Mouse (Mus musculus) embryonic stem cell, embryonic (primary cell): ENCODE measurements at regions not wholly inside any gene's neighbourhood (a gene's known extent, or its start where the extent isn't known, plus 50 kb on each side); places are given as distances from the start of the nearest gene placed in this dataset.

Experiments
- CTCF ChIA-PET, 4 experiments: fragments of 300-600 bp in 2 of 4; fragments of 350-600 bp in 2 of 4; sonication (Branson Sonifier 250); formaldehyde crosslinking; loops; one replicate each; lab custom pipeline; 2022; ENCODE audit warnings: inconsistent platforms in 2 of 4; lab: Charles Lee
- POLR2A ChIA-PET, 4 experiments: fragments of 300-600 bp in 2 of 4; fragments of 350-600 bp in 2 of 4; sonication (Branson Sonifier 250); formaldehyde crosslinking; loops; one replicate each; lab custom pipeline; 2022; ENCODE audit warnings: antibody characterized with exemption in 4 of 4, inconsistent platforms in 1 of 4; lab: Charles Lee

- ChIA-PET CTCF (interaction anchor here in 1 of 4 experiments (0.9 kb wide), 1 partner anchor 61 kb away, joined by 4 read pairs; no protein-coding TSS in a partner anchor), POLR2A (no interaction called here)
Observed at GRCm38 (mm10) chr1:81618880-81619279, 542.1 kb downstream of the Nyap2 start.

- ChIA-PET POLR2A (no interaction called here), CTCF (no interaction called here)
Observed at GRCm38 (mm10) chr1:81624141-81624540, 547.4 kb downstream of the Nyap2 start.

GRCm38 (mm10) chr1:81632704-81633103, 556.0 kb downstream of the Nyap2 start:
- ChIA-PET POLR2A (no interaction called here), CTCF (interaction anchor here in 1 of 4 experiments (0.5 kb wide), 1 partner anchor 1467 kb away, joined by 3 read pairs; no protein-coding TSS in a partner anchor)

- ChIA-PET POLR2A (no interaction called here), CTCF (interaction anchor here in 1 of 4 experiments (0.7 kb wide), 1 partner anchor 336 kb away, joined by 3 read pairs; no protein-coding TSS in a partner anchor)
Observed at GRCm38 (mm10) chr1:81637357-81637756, 560.6 kb downstream of the Nyap2 start.

- ChIA-PET CTCF (no interaction called here), POLR2A (no interaction called here)
Observed at GRCm38 (mm10) chr1:81652990-81653717, 576.4 kb downstream of the Nyap2 start.

- ChIA-PET POLR2A (no interaction called here), CTCF (no interaction called here)
Observed at GRCm38 (mm10) chr1:81661245-81661644, 571.7 kb upstream of the Gm9747 start.

GRCm38 (mm10) chr1:81671142-81671541, 561.8 kb upstream of the Gm9747 start:
- ChIA-PET CTCF (no interaction called here), POLR2A (interaction anchor here in 1 of 4 experiments (0.6 kb wide), 1 partner anchor 168 kb away, joined by 5 read pairs; no protein-coding TSS in a partner anchor)

- CTCF ChIA-PET: no interaction called here
- POLR2A ChIA-PET: no interaction called here
Observed at GRCm38 (mm10) chr1:81671725-81672124, 561.2 kb upstream of the Gm9747 start.

GRCm38 (mm10) chr1:81675576-81676342, 557.2 kb upstream of the Gm9747 start:
- ChIA-PET POLR2A (no interaction called here), CTCF (no interaction called here)

- CTCF ChIA-PET: no interaction called here
- POLR2A ChIA-PET: no interaction called here
Observed at GRCm38 (mm10) chr1:81677768-81678400, 555.0 kb upstream of the Gm9747 start.

- POLR2A ChIA-PET: no interaction called here
- CTCF ChIA-PET: no interaction called here
Observed at GRCm38 (mm10) chr1:81696129-81696528, 536.8 kb upstream of the Gm9747 start.

- ChIA-PET POLR2A (no interaction called here), CTCF (no interaction called here)
Observed at GRCm38 (mm10) chr1:81709169-81709568, 523.7 kb upstream of the Gm9747 start.

- ChIA-PET CTCF (no interaction called here), POLR2A (no interaction called here)
Observed at GRCm38 (mm10) chr1:81717091-81717490, 515.8 kb upstream of the Gm9747 start.

GRCm38 (mm10) chr1:81718233-81718632, 514.7 kb upstream of the Gm9747 start:
- ChIA-PET POLR2A (no interaction called here), CTCF (no interaction called here)

GRCm38 (mm10) chr1:81724859-81725258, 508.1 kb upstream of the Gm9747 start:
- POLR2A ChIA-PET: no interaction called here
- CTCF ChIA-PET: no interaction called here

GRCm38 (mm10) chr1:81726268-81727132, 506.4 kb upstream of the Gm9747 start:
- CTCF ChIA-PET: no interaction called here
- POLR2A ChIA-PET: no interaction called here

- ChIA-PET POLR2A (no interaction called here), CTCF (no interaction called here)
Observed at GRCm38 (mm10) chr1:81737111-81737833, 495.6 kb upstream of the Gm9747 start.

- ChIA-PET POLR2A (no interaction called here), CTCF (no interaction called here)
Observed at GRCm38 (mm10) chr1:81738384-81738783, 494.5 kb upstream of the Gm9747 start.

- POLR2A ChIA-PET: no interaction called here
- CTCF ChIA-PET: no interaction called here
Observed at GRCm38 (mm10) chr1:81739392-81739791, 493.5 kb upstream of the Gm9747 start.
